Mouse (Mus musculus): ENCODE measurements around the gene Ctf2.
A peak's percentile ranks its signal among the peaks of the same experiment; 100 is the strongest.
"Not testable (repeated sequence)": the region's sequence is repeated elsewhere in the genome, so short reads cannot be mapped to it uniquely, and the experiment has no call there.

Gene Ctf2

DNA sequence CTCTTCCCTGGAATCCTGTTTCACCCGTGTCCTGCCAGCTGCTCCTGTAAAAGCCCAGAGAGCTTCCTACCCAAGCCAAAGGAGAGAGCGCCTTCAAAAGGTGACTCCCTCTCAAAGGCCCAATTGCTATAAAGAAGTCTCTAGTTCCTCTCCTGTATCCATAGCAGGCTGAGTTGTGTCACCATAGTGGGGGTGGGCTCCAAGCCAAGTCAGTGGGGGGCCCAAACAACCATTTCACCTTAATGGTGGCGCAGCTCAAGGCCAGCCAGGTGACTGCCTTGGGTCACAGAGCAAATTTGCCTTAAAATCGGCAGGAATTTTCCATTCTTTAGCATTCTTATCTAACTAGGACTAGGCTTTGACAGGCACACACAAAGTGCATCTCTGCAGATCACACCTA is 17.1 kb downstream of the Ctf2 start:
- no peak for DNase-seq (ENCODE audit: low read depth, low spot score)

DNA sequence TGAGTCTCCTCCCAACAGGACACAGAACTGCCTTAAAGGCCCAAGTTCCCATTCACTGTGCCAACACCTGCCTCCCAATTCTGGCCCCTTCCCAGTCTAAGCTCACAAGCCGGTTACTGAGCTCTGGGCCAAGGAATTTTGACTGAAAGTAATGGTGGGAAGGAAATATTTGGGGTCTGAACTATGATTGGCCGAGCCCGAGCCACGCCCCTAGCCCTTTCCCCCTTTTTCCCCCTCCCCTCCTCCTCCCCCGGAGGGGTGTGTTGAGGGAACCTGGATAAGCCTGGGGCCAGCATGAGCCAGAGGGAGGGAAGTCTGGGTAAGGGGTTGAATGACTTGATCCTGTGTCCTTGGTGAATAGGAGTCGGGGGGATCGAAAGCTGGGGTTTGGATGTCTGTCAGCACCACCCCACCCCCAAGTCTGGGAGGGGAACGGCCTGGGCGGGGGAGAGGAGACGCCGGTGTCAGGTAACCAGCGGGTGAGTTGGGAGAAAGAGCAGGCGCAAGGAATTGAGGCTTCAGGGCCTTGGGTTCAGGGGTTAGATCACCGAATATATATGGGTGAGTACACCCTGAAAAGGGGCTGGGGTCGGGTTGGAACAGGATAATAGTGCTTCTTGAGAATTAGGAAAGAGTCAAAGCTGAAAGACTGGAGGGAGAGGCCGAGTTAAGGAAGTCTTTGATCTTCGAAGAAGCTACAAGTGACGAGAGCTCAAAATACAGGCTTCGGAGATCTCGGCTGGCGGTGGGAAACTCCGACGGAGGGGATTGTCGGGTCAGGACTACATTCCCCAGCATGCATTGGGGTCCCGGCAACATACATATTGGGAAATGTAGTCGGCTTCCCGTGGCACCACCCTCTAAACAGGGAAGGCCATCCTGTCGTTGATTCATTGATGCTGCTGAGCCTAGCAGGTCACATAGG is 19.2 kb downstream of the Ctf2 start, which contains the start of gene Ctf1:
Gene Ctf1 (plus strand): TSS at position 276 of the 925 bp plus-strand sequence.
- peak; percentile 66 for DNase-seq (ENCODE audit: low read depth, low spot score)

DNA sequence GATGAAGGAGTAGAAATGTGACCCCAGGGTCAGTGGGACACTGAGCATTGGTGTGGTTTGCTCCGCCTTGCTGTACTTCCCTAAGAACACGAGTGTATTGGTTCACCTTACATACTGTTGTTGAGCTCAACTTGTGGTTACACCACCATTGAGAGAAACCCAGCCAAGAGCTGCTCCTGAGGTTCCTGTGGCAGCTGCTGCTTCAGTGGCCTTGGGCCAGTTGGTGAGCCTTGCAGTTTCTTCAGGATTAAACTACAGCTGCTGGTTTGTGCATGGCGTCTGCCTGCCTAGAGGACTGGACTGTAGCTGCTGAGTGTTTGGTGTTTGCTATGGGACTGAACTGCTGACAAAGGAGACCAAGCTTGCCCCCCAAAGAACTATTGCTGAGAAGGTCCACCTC is 20.5 kb downstream of the Ctf2 start:
- no peak for DNase-seq (ENCODE audit: low read depth, low spot score)

DNA sequence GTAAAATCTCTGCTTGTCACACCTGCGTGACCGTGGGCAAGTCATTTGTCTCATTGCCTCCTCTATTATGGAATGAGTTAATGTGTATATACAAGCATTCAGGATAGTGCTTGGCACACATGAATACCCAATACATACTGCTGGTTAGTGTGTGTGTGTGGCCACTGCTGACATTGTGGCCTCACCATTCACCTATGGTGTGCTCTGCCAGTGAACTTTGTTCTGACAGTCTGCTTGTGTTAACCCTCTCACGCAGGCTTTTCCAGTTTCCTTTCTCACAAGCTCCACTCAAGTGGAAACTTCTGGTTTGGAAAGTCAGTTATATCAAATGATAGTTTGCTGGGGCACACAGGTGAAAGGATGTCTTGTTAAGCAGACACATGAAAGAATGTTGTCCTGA is 20.9 kb downstream of the Ctf2 start:
- DNase-seq (ENCODE audit: low read depth, low spot score), result no peak

DNA sequence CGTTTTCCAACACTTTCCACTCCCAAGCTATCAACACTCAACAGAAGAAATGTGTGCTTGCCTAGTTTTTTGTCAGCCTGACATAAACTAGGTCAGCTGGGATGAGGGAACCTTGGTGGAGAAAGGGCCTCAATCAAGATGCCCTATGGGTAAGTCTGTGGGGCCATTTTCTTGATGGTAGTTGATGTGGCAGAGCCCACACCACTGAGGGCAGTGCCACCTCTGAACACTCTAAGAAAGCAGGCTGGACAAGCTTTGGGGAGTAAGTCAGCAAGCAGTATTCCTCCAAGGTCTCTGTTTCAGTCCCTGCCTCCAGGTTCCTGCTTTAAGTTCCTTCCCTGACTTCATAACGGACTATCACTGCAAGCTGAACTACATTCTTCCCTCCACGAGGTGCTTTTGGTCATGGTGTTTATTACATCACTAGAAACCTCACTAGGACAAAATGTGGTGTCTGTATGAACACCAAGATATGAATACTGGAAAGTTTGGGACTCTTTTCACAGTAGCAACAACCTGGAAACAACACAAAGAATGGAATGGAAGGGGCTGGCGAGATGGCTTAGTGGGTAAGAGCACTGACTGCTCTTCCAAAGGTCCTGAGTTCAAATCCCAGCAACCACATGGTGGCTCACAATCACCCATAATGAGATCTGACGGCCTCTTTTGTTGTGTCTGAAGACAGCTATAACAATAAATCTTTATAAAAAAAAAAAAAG is 22.5 kb downstream of the Ctf2 start:
- DNase-seq (ENCODE audit: low read depth, low spot score), result no peak

DNA sequence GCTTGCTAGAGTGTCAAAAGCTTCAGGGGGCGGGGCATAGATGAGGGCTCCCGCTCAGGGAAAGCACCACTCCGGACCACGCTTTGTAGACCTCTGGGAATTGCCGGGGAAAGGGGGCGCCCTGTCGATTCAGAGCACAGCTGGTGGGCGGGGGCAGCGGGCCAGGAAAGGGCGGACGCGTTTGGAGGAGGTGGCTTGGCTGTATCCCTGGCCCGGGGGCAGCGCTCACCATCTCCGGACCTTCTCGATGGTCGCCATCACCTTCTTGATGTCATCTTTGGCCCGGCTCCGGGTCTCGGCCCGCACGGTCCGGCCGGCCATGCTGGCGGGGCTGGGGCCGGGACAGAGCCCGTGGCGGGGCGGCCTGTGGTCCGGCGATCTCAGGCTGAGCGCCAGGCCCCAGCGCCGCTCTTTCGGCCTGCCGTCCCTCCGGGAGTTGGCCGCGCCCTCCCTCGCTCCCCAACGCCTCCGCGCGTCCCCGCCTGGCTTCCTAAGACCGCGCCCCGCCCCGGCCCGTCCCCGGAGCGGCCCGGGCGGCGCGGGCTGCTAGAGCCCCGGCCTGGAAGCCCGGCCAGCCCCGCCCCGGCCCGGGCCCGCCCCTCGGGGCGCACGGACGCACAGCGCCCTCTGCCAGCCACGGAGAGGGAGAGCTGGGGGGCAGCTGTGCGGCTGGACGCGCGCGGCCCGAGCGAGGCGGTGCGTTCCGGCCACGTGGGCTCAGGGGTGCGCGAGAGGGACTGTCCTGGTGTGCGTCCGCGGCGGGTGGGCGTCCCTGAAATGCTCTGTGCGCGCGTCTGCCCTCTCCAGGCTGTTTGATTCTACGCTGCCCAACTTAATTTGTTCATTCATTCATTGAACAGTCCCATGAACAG is 23.5 kb downstream of the Ctf2 start, which contains the start of gene Bcl7c:
Gene Bcl7c (minus strand): TSS at position 727 of the 872 bp plus-strand sequence.
- DNase-seq (ENCODE audit: low read depth, low spot score), result peak; percentile 89

DNA sequence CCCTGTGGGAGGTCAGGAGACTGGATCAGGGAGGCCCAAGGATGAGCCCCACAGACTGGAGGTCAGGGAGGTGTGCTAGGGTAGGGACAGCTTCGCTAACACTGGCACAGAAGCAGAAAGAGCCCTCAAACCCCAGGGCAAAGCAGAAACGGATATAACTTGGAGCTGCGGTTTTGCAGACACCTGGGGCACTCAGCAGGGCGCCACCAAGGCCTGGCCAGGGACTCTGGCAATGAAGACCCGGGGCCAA is 24.1 kb downstream of the Ctf2 start:
- DNase-seq (ENCODE audit: low read depth, low spot score), result no peak

DNA sequence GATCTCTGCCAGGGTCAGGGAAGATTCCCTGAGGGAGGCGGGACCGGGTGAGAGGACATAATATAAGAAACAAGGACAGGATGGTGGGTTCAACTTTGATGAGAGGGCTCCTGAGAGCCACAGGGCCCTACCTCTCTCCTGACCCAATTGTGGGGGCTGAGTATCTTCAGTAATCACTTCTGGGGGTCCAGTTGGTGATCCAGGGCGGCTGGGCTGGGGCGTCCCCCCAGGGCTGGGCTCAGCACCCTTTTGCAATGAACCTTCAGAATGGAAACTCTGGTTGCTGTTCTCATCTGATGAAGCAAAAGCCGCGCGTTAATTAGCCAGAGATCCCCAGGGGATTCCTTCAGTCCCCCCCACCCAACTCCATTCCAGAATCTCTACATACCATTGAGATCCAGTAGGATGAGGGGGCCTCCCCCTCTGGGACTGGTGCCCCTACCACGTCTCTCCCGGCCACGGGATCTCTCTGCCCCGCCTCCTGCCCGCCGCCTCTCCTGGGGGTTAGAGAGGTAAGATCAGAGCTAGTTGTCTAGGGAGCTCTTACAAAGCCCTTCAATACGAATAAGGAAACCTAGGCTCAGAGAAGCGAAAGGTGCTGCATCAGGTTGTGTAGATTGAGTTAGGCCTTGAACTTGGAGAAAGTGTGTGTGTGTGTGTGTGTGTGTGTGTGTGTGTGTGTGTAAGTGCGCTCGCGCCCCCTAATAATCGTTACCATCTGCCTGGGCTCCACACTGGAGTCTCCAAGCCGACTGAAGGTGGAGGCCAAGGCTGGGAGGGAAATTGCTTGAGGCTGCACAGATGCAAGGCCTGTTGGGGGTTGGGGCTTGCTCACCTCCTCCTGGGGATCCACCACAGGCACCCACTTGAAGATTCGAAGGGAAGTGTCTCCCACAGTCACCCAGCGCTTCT is 24.7 kb downstream of the Ctf2 start:
- DNase-seq (ENCODE audit: low read depth, low spot score), result no peak

DNA sequence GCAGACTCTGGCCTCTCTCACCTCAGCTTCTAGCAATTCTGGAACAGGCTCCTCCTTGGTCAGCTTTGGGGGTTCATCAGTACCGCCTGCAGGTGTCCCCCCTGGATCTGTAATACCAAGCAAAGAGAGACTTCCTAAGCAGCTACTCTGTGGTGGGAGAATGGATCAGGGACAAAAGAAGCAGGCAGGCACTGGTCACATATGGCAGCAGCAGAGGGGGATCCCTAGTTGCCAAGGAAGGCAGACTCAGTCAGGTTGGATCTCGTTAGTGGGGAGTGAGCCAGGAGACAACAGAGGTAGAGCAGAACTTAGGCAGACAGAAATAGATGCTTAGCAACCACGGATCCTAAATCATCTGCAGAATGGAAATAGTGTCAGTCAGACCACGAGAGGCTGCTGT is 26.3 kb downstream of the Ctf2 start:
- DNase-seq (ENCODE audit: low read depth, low spot score), result no peak

DNA sequence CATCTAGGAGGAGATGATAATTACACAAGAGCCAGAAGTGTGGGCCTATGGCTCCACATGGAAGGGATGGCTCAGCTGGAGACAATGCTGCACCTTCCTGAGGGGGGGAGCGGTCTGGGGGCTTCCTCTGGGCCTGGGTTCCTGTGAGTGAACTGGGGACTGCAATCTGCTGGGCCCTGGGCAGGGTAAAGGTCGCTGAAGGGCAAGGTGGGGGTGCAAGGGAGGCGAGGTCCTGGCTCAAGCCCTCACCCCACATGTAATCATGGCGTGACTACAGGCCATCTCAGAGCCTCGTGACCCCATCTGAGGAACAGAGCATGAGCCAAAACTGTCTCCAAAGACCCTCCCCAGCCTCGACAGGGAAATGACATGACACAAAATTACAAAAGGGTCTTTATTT is 27.4 kb downstream of the Ctf2 start:
- no peak for DNase-seq (ENCODE audit: low read depth, low spot score)

DNA sequence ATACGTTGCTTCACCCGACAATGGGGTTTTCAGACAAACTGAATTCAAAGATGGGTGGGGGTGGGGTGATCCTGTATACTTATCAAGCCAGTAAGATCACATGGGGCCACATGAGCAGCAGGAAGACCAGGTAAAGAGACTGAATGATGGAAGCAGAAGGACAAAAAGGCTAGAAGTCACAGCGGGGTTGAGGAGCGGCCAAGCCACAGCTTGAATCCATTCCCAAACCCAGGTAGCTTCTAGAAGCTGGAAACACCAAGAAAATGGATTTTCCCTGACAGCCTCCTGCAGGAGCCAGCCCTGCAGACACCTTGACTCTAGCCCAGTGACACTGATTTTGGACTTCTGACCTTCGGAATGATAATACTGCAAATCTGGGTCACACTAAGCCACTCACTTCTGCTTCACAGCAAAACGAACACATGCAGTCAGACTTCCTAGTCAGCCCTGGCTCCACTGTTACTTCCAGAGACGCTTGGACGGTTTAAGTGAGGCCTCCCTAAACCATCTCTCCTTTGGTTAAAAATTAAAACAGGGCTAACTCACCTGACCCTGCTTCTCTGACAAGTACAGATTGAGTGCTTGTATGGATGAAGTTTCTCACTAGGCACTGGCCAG is 28.3 kb downstream of the Ctf2 start:
- DNase-seq (ENCODE audit: low read depth, low spot score), result no peak

DNA sequence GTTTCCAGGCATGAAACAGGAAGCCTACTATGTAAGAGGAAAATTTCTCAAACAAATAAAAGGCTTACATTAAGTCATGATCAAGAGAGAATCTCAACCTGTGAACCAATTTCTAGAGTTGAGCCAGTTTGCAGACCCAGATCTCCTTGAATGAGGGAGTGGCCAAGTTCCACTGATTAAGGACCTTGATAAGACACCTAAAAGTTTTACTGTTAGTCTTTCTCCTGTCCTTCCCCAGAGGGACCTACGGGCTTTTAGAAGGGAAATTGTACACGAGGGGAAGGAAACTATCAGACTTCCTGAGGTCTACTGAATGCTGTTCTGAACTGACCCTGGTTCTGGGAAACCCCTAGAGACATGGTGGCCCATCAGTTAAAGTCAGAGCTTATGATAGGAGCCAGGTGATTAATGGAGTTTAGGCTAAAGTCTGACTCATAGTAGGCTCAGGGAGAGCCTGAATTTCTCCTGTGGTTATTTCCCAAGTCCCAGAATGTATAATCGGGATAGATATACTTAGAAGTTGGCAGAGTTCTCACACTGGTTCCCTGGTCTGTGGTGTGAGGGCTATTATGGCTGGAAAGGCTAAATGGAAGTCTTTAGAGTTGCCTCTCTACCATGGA is 31.1 kb downstream of the Ctf2 start:
- no peak for DNase-seq (ENCODE audit: low read depth, low spot score)

DNA sequence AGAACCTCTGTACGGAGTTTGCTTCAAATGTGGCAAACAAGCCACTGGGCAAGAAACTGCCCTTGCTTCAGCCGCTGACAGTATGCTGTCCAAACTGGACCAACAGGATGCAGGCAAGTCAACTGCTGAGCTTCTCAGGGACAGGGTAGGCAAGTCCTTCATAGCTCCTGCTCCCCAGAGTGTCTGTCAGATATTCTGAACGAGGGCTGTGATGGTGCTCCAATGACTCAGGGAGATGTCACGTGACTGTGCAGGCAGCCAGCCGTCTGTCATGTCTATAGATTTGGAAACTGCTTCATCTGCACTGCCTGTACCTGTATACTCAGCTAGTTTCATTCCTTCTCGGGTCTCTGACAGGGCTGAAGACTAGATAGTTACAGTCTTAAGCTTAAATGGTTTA is 33.0 kb downstream of the Ctf2 start:
- DNase-seq (ENCODE audit: low read depth, low spot score), result no peak

DNA sequence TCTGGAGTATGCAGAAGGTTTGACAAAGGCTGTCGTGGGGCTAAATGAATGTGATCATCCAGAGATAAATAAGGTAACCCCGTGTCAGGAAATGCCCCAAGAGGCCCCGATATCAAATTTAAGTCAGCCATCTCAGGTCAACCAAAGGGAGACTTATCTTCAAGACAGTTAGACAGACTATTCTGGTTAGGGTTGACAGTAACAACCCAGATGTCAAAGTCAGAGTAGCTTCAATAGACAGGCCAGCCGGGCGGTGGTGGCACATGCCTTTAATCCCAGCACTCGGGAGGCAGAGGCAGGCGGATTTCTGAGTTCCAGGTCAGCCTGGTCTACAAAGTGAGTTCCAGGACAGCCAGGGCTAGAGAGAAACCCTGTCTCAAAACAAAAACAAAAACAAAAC is 38.2 kb downstream of the Ctf2 start:
- DNase-seq (ENCODE audit: low read depth, low spot score), result not testable (repeated sequence)

DNA sequence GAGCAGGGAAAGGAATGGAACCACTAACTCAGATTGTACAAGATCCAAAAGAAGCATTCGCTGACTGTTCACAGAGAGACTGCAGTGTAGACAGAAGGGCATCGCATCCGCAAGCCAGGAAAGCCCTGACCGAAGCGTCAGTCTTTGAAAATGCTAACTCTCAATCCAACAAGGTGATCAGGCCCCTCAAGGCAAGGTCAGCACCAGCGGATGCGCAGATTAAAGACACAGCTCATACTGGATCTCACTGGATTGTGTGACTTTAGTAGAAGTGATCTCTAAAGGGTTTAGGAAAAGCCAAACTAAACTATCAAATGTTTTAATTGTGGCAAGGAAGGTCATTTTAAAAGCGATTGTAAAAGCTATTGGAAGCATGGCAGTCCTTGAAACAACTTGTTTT is 38.7 kb downstream of the Ctf2 start:
- no peak for DNase-seq (ENCODE audit: low read depth, low spot score)

DNA sequence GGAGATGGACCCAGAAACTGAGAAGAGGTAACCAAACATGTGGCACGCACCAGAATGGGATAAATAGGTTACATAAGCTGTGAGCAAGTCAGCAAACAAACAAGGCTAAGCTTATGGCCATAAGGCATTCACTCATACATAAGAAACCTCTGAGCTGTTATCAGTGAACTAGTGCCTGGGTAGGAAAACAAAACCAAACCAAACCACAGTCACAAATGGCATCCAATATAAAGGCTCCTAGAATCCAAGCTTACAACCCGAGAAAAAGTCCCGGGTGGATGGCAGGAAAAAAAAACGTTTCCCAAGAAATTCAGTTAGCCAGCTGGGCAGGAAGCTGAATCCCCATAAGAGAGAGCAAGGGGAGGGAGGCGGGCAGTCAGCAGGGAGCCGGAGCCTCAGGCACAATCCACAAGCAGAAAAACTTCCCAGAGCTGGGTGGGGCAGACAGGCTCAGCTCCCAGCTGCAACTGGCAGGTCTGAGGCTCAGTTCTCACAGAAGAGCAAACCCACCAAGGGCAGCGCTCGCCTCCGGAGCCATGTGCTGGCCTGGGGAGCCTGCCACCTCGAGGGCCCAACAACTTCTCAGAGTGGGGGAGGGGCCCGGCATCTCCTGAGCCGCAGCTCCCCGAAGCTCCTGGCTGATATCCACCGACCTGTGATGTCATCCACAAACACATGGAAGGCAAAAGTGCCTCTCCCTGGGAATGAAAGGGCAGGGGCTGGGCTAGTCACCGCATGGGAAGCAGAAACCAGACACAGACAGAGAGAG is 40.6 kb downstream of the Ctf2 start:
- DNase-seq (ENCODE audit: low read depth, low spot score), result no peak

DNA sequence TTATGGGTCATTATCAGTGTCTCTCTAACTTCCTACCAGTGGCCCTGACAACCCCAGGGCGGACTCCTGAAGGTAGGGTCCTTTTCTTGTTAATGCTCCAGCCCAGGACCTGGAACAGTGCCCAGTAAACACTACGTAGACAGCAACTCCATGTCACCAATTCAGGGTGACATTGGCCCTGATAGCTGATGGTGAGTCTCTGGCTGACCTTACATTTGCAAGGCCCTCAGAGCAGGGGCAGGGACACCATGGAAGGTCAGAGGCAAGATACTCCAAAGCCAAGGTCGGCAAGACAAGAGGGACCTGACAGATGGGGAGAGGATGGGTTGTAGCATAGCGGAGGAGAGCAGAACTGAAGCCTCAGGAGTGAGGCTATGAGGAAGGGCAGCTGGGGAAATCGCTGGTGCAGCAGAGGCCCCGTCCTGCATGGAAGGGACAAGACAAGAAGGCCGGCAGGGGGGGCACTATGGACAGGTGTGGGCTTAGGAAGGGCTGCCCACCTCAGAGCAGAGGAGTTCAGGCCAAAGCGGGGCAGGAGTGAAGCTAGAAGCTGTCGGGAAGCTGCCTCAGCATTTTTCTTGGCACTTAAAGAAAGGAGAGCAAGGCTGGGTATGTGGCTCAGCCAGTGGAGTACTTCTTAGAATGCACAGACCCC is 42.2 kb downstream of the Ctf2 start:
- no peak for DNase-seq (ENCODE audit: low read depth, low spot score)

DNA sequence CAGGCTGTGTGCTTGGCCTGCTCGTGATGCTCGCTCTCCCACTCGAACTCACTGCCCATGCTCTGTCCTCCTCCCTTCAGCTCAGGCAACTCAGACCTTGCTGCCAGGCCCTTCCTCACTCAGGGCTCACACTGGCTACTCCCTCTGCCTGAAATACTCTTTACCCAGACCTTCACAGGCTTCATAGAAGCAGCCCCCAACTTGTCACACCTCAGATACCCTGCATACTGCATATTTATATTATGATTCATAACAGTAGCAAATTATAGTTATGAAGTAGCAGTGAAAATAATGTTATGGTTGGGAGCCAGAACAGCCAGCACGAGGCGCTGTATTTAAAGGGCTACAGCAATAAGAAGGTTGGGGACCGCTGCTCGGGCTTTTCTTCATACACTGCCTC is 43.0 kb downstream of the Ctf2 start:
- no peak for DNase-seq (ENCODE audit: low read depth, low spot score)
